Mouse (Mus musculus) hindbrain, embryonic 14.5 days (tissue): Measurements from ENCODE around the gene Rnf169. TPM values are rescaled to one million over a fixed set of nuclear protein-coding genes. Genes with fewer than 3 reads are reported as not detected.

Experiments
- ATAC-seq: fragments of 200-750 bp; cut with Nextera tagmentation; 2 replicates; pipeline ENCODE4 v1.8.0; 2017; ENCODE audit warnings: moderate number of reproducible peaks, mild to moderate bottlenecking, moderate TSS enrichment, moderate library complexity; ENCODE audit not compliant: low FRiP score
- DNase-seq: peaks from one replicate; pipeline ENCODE4 v3.0.0-alpha.2; 2015; ENCODE audit warnings: low spot score
- H3K27ac ChIP-seq: fragments of 300-500 bp; sonication (generic); 2 replicates; pipeline ENCODE4 v1.5.1; 2014; ENCODE audit warnings: mild to moderate bottlenecking, moderate library complexity
- H3K27me3 ChIP-seq: fragments of 300-500 bp; sonication (generic); 2 replicates; pipeline ENCODE4 v1.6.1; 2014; ENCODE audit warnings: mild to moderate bottlenecking, low read length, mixed read lengths; ENCODE audit not compliant: control insufficient read depth, insufficient read depth
- H3K36me3 ChIP-seq: fragments of 300-500 bp; sonication (generic); replicated peaks from 2 replicates; pipeline ENCODE4 v1.6.1; 2014; ENCODE audit not compliant: control insufficient read depth, insufficient read depth
- H3K4me1 ChIP-seq: fragments of 300-500 bp; sonication (generic); replicated peaks from 2 replicates; pipeline ENCODE4 v1.6.1; 2014; ENCODE audit warnings: antibody characterized with exemption, low read length, mixed read lengths; ENCODE audit not compliant: control insufficient read depth, insufficient read depth
- H3K4me2 ChIP-seq: fragments of 300-500 bp; sonication (generic); replicated peaks from 2 replicates; pipeline ENCODE4 v1.6.1; 2014; ENCODE audit warnings: mild to moderate bottlenecking, moderate library complexity
- H3K4me3 ChIP-seq: fragments of 300-500 bp; sonication (generic); replicated peaks from 2 replicates; pipeline ENCODE4 v1.5.1; 2014; ENCODE audit warnings: mild to moderate bottlenecking, low read length
- H3K9ac ChIP-seq: fragments of 300-500 bp; sonication (generic); 2 replicates; pipeline ENCODE4 v1.6.1; 2014
- H3K9me3 ChIP-seq: fragments of 300-500 bp; sonication (generic); 2 replicates; pipeline ENCODE4 v1.6.1; 2016; ENCODE audit warnings: low read length; ENCODE audit not compliant: control insufficient read depth
- WGBS: fragments of 180-500 bp; shearing (Covaris S2); extraction: QIAGEN DNeasy Blood & Tissue Kit; methylation state at CpG from one replicate; pipeline ENCODE4 v1.1.7; 2014; 5-methylcytosine and 5-hydroxymethylcytosine counted together
- polyA plus RNA-seq: library from polyadenylated mRNA; unstranded; fragments of >200 nt; fragmentation: Nextera tagmentation; extraction: Ambion mirVana; gene quantifications from 2 replicates; pipeline ENCODE4 v1.2.1, GENCODE M21; 2014

Rnf169 gene
- polyA plus RNA-seq, 1 experiment from 2014 or later = 5.3 TPM

- Histone ChIP-seq H3K4me3 (no peak overlapping the region), H3K9ac (no peak overlapping the region), H3K27ac (no peak overlapping the region), H3K9me3 (no peaks in the 10 kb centered on the region), H3K36me3 (no peaks in the 10 kb centered on the region), H3K4me1 (peaks cover 4% of the 10 kb centered on the region; the same call in 1 of the 2 replicates), H3K4me2 (no peak overlapping the region), H3K27me3 (peaks cover 50% of the 10 kb centered on the region)
- DNase-seq = no peak
- no peak for ATAC-seq
- WGBS = 90% methylated on average over 4 of the region's 4 CpGs
Observed at GRCm38 (mm10) chr7:100008765-100009164, 28.5 kb upstream of the Rnf169 start.

- no peaks in the 10 kb centered on the region for H3K36me3 ChIP-seq
- no peak overlapping the region for H3K27ac ChIP-seq
- H3K9ac ChIP-seq = no peak overlapping the region
- DNase-seq (no peak), ATAC-seq (no peak)
- WGBS = 5% methylated on average over 11 of the region's 11 CpGs
- H3K27me3 ChIP-seq = peaks cover 50% of the 10 kb centered on the region
- peak overlapping the region; percentile 46; the same call in 1 of the 2 replicates for H3K4me3 ChIP-seq
- peak overlapping the region; percentile 92 for H3K4me2 ChIP-seq
- peaks cover 4% of the 10 kb centered on the region; the same call in 1 of the 2 replicates for H3K4me1 ChIP-seq
- no peaks in the 10 kb centered on the region for H3K9me3 ChIP-seq
Observed at GRCm38 (mm10) chr7:100006411-100006810, 26.2 kb upstream of the Rnf169 start.

GRCm38 (mm10) chr7:100005790-100006189 is 25.5 kb upstream of the Rnf169 start, which contains the start of gene Chrdl2:
TSS of gene Chrdl2 (plus strand) at chr7:100006172.
- no peaks in the 10 kb centered on the region for H3K9me3 ChIP-seq
- peaks cover 50% of the 10 kb centered on the region for H3K27me3 ChIP-seq
- peak; percentile 74 for ATAC-seq
- no peak within 1 kb of the TSS for H3K27ac ChIP-seq
- WGBS = under 1% methylated on average over 43 of the region's 44 CpGs
- DNase-seq = peak; percentile 61
- peaks cover 4% of the 10 kb centered on the region; the same call in 1 of the 2 replicates for H3K4me1 ChIP-seq
- no peaks in the 10 kb centered on the region for H3K36me3 ChIP-seq
- peak within 1 kb of the TSS; percentile 92 for H3K4me2 ChIP-seq
- H3K4me3 ChIP-seq = peak within 1 kb of the TSS; percentile 46
- peak within 1 kb of the TSS; percentile 57 for H3K9ac ChIP-seq

- H3K27ac ChIP-seq = no peak overlapping the region
- H3K4me1 ChIP-seq = peaks cover 4% of the 10 kb centered on the region; the same call in 1 of the 2 replicates
- peaks cover 47% of the 10 kb centered on the region for H3K27me3 ChIP-seq
- H3K4me2 ChIP-seq = no peak overlapping the region
- WGBS = 59% methylated on average over 9 of the region's 9 CpGs
- H3K4me3 ChIP-seq = no peak overlapping the region
- H3K36me3 ChIP-seq = no peaks in the 10 kb centered on the region
- no peak for DNase-seq
- H3K9me3 ChIP-seq = no peaks in the 10 kb centered on the region
- H3K9ac ChIP-seq = no peak overlapping the region
- ATAC-seq = no peak
Observed at GRCm38 (mm10) chr7:100003781-100004180, 23.5 kb upstream of the Rnf169 start.

GRCm38 (mm10) chr7:99998668-99999067 is 18.4 kb upstream of the Rnf169 start:
- ATAC-seq (no peak), DNase-seq (no peak)
- Histone ChIP-seq H3K9ac (no peak overlapping the region), H3K4me1 (no peaks in the 10 kb centered on the region), H3K27me3 (no peaks in the 10 kb centered on the region), H3K36me3 (no peaks in the 10 kb centered on the region), H3K27ac (no peak overlapping the region), H3K4me2 (no peak overlapping the region), H3K4me3 (no peak overlapping the region), H3K9me3 (no peaks in the 10 kb centered on the region)
- WGBS = 88% methylated on average over 3 of the region's 3 CpGs

- no peak for ATAC-seq
- H3K9me3 ChIP-seq = no peaks in the 10 kb centered on the region
Observed at GRCm38 (mm10) chr7:99995186-99995585, 14.9 kb upstream of the Rnf169 start.

GRCm38 (mm10) chr7:99993159-99993558 is 12.9 kb upstream of the Rnf169 start:
- no peak overlapping the region for H3K4me3 ChIP-seq
- H3K27me3 ChIP-seq = no peaks in the 10 kb centered on the region
- H3K4me2 ChIP-seq = no peak overlapping the region
- H3K27ac ChIP-seq = no peak overlapping the region
- no peak for DNase-seq
- ATAC-seq = no peak
- H3K36me3 ChIP-seq = no peaks in the 10 kb centered on the region
- no peak overlapping the region for H3K9ac ChIP-seq
- H3K9me3 ChIP-seq = no peaks in the 10 kb centered on the region
- WGBS = 90% methylated on average over 7 of the region's 7 CpGs
- no peaks in the 10 kb centered on the region for H3K4me1 ChIP-seq

More at GRCm38 (mm10) chr7:99995186-99995585, 14.9 kb upstream of the Rnf169 start:
- DNase-seq = no peak
- Histone ChIP-seq H3K9ac (no peak overlapping the region), H3K4me3 (no peak overlapping the region), H3K36me3 (no peaks in the 10 kb centered on the region), H3K4me1 (no peaks in the 10 kb centered on the region), H3K27ac (no peak overlapping the region), H3K27me3 (no peaks in the 10 kb centered on the region), H3K4me2 (no peak overlapping the region)
- WGBS = 72% methylated on average over 7 of the region's 7 CpGs

- H3K36me3 ChIP-seq = no peaks in the 10 kb centered on the region
- ATAC-seq (no peak), DNase-seq (no peak)
- H3K4me2 ChIP-seq = no peak overlapping the region
- no peaks in the 10 kb centered on the region for H3K27me3 ChIP-seq
- no peak overlapping the region for H3K4me3 ChIP-seq
- no peaks in the 10 kb centered on the region for H3K4me1 ChIP-seq
- WGBS = 83% methylated on average over 8 of the region's 8 CpGs
- no peaks in the 10 kb centered on the region for H3K9me3 ChIP-seq
- no peak overlapping the region for H3K9ac ChIP-seq
- no peak overlapping the region for H3K27ac ChIP-seq
Observed at GRCm38 (mm10) chr7:99990990-99991707, 10.9 kb upstream of the Rnf169 start.

DNA sequence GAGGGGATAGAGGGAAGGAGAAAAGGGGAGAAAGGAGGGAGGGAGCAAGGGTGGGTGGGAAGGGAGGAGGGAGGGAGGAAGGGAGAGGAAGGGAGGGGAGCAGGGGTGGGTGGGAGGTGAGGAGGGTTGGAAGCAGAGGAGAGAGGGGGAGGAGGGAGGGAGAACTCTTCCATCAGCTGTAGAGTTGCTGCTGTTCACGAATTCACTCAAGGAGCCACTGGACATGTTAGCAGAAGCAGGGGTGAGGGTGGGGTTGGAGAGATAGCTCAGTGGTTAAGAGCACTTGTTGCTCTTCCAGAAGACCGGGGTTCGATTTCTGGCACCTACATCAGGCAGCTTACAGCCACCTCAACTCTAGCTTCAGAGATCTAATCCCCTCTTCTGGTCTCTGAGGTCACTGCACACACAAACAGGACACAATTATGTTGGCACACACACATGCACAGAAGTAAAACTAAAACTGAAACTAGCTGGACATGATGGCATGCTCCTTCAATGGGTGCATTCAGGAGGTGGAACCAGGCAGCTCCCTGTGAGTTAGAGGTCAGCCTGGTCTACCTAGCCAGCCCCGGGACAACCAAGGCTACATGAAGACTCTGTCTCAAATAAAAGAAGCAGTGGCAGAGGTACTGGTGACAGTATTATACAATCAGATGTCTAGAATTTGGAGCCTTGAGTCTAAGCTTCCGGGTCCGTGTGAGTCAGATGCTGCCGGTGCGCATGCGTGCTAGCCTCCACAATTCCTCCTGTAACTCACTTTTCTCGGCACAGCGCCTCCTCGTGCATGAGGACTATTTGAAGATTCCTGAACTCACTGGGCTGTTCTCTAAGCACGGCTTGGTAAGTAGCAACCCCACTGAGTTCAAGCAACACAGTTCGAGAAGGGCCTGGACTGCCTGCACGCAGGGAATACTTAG is 9.9 kb upstream of the Rnf169 start:
- Histone ChIP-seq H3K9me3 (no peaks in the 10 kb centered on the region), H3K4me3 (no peak overlapping the region), H3K27ac (no peak overlapping the region), H3K9ac (no peak overlapping the region), H3K27me3 (no peaks in the 10 kb centered on the region), H3K4me2 (0 out of 2 replicates have a peak overlapping the region, but pooled peaks have one; percentile 24), H3K36me3 (no peaks in the 10 kb centered on the region), H3K4me1 (no peaks in the 10 kb centered on the region)
- WGBS = 60% methylated on average over 15 of the region's 15 CpGs
- ATAC-seq (no peak), DNase-seq (no peak)
